Mouse (Mus musculus) intestine, embryonic 16.5 days (tissue): ENCODE results near the gene Exoc3l. TPM values are rescaled to one million over a fixed set of nuclear protein-coding genes. Genes with fewer than 3 reads are reported as not detected.
A peak's percentile ranks its signal among the peaks of the same experiment; 100 is the strongest.

ENCODE experiments used
- ATAC-seq: fragments of 200-750 bp; cut with Nextera tagmentation; 2 replicates; pipeline ENCODE4 v1.8.0; 2017; ENCODE audit warnings: moderate TSS enrichment, moderate library complexity
- H3K27ac ChIP-seq: fragments of 300-500 bp; sonication (generic); 2 replicates; pipeline ENCODE4 v1.5.1; 2014; ENCODE audit warnings: mild to moderate bottlenecking, low read length
- H3K27me3 ChIP-seq: fragments of 300-500 bp; sonication (generic); replicated peaks from 2 replicates; pipeline ENCODE4 v1.6.1; 2014; ENCODE audit warnings: low read length, control low read depth, mixed read lengths; ENCODE audit not compliant: control insufficient read depth, insufficient read depth
- H3K36me3 ChIP-seq: fragments of 300-500 bp; sonication (generic); 2 replicates; pipeline ENCODE4 v1.6.1; 2014; ENCODE audit warnings: low read length, control low read depth; ENCODE audit not compliant: control insufficient read depth, insufficient read depth
- H3K4me1 ChIP-seq: fragments of 300-500 bp; sonication (generic); 2 replicates; pipeline ENCODE4 v1.6.1; 2014; ENCODE audit warnings: low read length, control low read depth, mixed read lengths; ENCODE audit not compliant: control insufficient read depth, insufficient read depth
- H3K4me2 ChIP-seq: fragments of 300-500 bp; sonication (generic); 2 replicates; pipeline ENCODE4 v1.6.1; 2014; ENCODE audit warnings: low read depth, low read length, control low read depth
- H3K4me3 ChIP-seq: fragments of 300-500 bp; sonication (generic); 2 replicates; pipeline ENCODE4 v1.5.1; 2014; ENCODE audit warnings: mild to moderate bottlenecking, low read length
- H3K9ac ChIP-seq: fragments of 300-500 bp; sonication (generic); 2 replicates; pipeline ENCODE4 v1.6.1; 2014; ENCODE audit warnings: low read depth, low read length
- H3K9me3 ChIP-seq: fragments of 300-500 bp; sonication (generic); 2 replicates; pipeline ENCODE4 v1.6.1; 2016; ENCODE audit warnings: low read length, control low read depth; ENCODE audit not compliant: control insufficient read depth
- WGBS: fragments of 180-500 bp; shearing (Covaris S2); extraction: QIAGEN DNeasy Blood & Tissue Kit; methylation state at CpG from one replicate; pipeline ENCODE4 v1.1.7; 2014; 5-methylcytosine and 5-hydroxymethylcytosine counted together
- polyA plus RNA-seq: library from polyadenylated mRNA; unstranded; fragments of >200 nt; fragmentation: Nextera tagmentation; extraction: Ambion mirVana; gene quantifications from 2 replicates; pipeline ENCODE4 v1.2.1, GENCODE M21; 2015

Exoc3l gene
- polyA plus RNA-seq = 6.6 and 7.4 TPM in 2 replicates

DNA sequence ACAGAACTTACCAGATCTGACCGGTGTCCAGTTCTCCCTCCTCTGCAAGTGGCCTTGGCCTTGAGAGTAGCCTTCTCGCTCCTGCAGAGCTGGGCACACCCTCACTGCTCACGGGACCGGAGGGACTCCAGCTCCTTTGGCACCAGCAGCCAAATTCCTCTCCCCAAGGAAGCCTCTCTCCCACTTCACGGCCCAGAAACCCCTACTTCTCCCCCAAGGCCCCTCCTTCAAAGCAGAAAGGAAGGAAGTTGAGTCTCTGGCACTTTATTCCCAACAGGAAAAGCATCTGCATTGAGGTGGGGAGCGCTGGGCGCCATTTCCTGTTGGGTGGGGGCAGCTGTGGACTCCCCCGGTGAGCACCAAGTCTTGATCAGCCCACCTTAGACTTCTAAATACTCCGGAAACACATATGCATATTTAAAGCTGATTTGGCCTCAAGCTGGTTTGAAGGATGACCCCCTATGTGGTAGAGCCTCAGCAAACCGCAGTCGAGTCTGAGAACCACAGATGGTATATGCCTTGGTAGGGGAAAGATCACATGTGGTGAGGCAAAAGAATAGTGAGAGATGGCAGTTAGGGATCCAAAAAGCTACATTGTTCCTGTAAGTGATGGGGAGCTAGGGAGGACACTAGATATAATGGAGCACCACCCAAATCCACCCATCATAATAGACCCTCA lies at the start of gene Exoc3l:
Exoc3l (minus strand) TSS at position 207 of the 679 bp plus-strand sequence.
- Histone ChIP-seq H3K4me1 (peaks cover 20% of the 10 kb centered on the region), H3K9ac (peak within 1 kb of the TSS; percentile 96; the same call in 1 of the 2 replicates), H3K36me3 (peaks cover 6% of the 10 kb centered on the region), H3K4me2 (peak within 1 kb of the TSS; percentile 73), H3K9me3 (no peaks in the 10 kb centered on the region), H3K27ac (peak within 1 kb of the TSS; percentile 51), H3K4me3 (peak within 1 kb of the TSS; percentile 98), H3K27me3 (no peaks in the 10 kb centered on the region)
- no peak for ATAC-seq
- WGBS = 62% methylated on average over 11 of the region's 11 CpGs

GRCm38 (mm10) chr8:105345061-105345975 lies 49.4 kb upstream of the Exoc3l start:
- Histone ChIP-seq H3K4me1 (peaks cover 56% of the 10 kb centered on the region), H3K9ac (peak overlapping the region; percentile 46)
- WGBS = 43% methylated on average over 7 of the region's 7 CpGs

DNA sequence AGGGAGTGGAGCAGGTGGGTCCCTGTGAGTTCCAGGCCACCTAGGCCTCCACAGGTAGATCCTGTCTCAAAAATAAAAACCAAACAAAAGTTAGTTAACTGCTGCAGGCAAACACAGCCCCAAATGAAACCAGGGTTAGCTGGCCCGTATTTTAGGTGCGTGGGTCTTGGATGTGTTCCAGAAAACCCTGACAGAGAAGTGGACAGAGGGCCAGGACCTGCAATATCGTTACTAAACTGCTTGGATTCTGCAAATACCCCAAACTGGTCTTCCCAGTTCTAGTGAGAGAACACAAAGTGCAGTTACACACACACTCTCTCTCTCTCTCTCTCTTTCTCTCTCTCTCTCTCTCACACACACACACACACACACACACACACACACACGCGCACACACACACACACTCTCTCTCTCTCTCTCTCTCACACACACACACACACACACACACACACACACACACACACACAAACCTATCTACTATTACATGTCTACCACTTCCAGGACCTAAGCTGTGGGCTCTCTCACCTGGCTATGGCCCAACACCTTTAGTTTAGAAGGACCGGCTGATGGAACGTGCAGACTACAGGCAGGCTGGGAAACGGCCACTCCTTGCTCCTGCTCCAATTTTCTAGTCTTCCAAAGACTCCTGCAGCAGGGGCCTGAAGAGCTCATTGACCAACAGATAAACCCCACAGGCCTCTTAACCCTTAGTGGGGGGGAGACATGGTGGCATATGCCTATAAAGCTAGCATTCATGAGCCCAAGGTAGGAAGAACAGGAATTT lies 48.1 kb upstream of the Exoc3l start:
- Histone ChIP-seq H3K27ac (peak overlapping the region; percentile 42; the same call in 1 of the 2 replicates), H3K9ac (no peak overlapping the region), H3K4me3 (no peak overlapping the region), H3K9me3 (no peaks in the 10 kb centered on the region), H3K4me1 (peaks cover 65% of the 10 kb centered on the region), H3K4me2 (no peak overlapping the region), H3K27me3 (peaks cover 5% of the 10 kb centered on the region; the same call in 1 of the 2 replicates), H3K36me3 (no peaks in the 10 kb centered on the region)
- no peak for ATAC-seq
- 56% methylated on average over 8 of the region's 8 CpGs for WGBS

More at GRCm38 (mm10) chr8:105345061-105345975, 49.4 kb upstream of the Exoc3l start:
- no peaks in the 10 kb centered on the region for H3K9me3 ChIP-seq
- no peak overlapping the region for H3K4me3 ChIP-seq
- H3K4me2 ChIP-seq = peak overlapping the region; percentile 97; the same call in 1 of the 2 replicates
- ATAC-seq = no peak
- no peaks in the 10 kb centered on the region for H3K36me3 ChIP-seq
- H3K27me3 ChIP-seq = peaks cover 12% of the 10 kb centered on the region; the same call in 1 of the 2 replicates
- H3K27ac ChIP-seq = peak overlapping the region; percentile 68

DNA sequence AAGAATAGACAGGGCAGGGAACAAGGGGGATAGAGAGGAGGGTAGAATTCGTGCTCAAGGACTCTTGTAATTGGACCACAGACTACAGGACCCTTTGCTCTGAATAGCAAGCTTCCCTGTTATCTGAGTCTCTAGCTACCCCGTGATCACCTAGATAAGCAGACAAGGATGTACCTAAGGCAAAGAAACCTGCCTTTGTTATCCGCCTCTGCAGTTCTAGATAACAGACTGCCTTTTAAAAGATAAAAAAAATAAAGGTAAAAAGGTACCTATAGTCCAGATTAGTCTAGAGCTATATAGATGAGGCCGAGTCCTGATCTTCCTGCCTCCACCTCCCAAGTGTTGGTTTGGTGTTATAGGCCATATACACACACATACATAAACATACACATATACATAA lies 46.9 kb upstream of the Exoc3l start:
- peaks cover 69% of the 10 kb centered on the region for H3K4me1 ChIP-seq
- WGBS = 61% methylated on average over 4 of the region's 4 CpGs
- H3K27ac ChIP-seq = no peak overlapping the region

GRCm38 (mm10) chr8:105341399-105341798 lies 45.5 kb upstream of the Exoc3l start:
- Histone ChIP-seq H3K36me3 (peaks cover 14% of the 10 kb centered on the region), H3K27ac (peak overlapping the region; percentile 2), H3K4me2 (no peak overlapping the region), H3K4me3 (no peak overlapping the region), H3K4me1 (peaks cover 65% of the 10 kb centered on the region), H3K27me3 (no peaks in the 10 kb centered on the region), H3K9me3 (no peaks in the 10 kb centered on the region), H3K9ac (no peak overlapping the region)
- no peak for ATAC-seq
- WGBS = 45% methylated on average over 8 of the region's 8 CpGs

More for the DNA sequence above, 46.9 kb upstream of the Exoc3l start:
- H3K27me3 ChIP-seq = no peaks in the 10 kb centered on the region
- H3K4me2 ChIP-seq = no peak overlapping the region
- H3K36me3 ChIP-seq = no peaks in the 10 kb centered on the region
- ATAC-seq = no peak
- H3K4me3 ChIP-seq = no peak overlapping the region
- H3K9me3 ChIP-seq = no peaks in the 10 kb centered on the region
- H3K9ac ChIP-seq = no peak overlapping the region

GRCm38 (mm10) chr8:105339886-105340635 lies 44.2 kb upstream of the Exoc3l start:
- 60% methylated on average over 6 of the region's 6 CpGs for WGBS
- Histone ChIP-seq H3K9ac (no peak overlapping the region), H3K4me3 (no peak overlapping the region), H3K4me1 (peaks cover 52% of the 10 kb centered on the region), H3K4me2 (no peak overlapping the region), H3K27ac (peak overlapping the region; percentile 2), H3K9me3 (no peaks in the 10 kb centered on the region), H3K36me3 (peaks cover 16% of the 10 kb centered on the region), H3K27me3 (no peaks in the 10 kb centered on the region)
- ATAC-seq = peak; percentile 55

DNA sequence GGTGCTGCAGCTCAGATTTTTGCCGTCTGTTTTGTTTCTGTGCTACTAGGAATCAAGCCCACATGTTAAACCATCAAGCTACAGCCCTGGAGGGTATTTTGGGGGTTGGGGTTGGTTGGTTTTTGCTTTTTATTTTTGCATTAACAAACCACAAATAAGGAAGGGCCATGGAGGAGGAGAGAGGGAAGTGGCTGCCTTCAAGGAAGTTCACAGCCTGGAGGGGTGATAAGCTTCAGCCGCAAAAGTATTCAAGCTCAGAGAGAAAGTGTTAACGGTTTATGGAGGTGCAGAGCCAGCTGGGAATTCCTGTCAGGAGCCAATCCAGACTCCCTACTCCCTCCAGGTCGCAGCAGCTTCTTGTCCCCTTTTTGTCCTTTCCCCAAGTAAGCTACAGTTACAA lies 43.1 kb upstream of the Exoc3l start:
- Histone ChIP-seq H3K27ac (no peak overlapping the region), H3K4me1 (peaks cover 41% of the 10 kb centered on the region), H3K27me3 (no peaks in the 10 kb centered on the region), H3K9ac (no peak overlapping the region), H3K36me3 (peaks cover 22% of the 10 kb centered on the region), H3K9me3 (no peaks in the 10 kb centered on the region), H3K4me2 (no peak overlapping the region), H3K4me3 (no peak overlapping the region)
- no peak for ATAC-seq
- WGBS = 32% methylated on average over 4 of the region's 4 CpGs

DNA sequence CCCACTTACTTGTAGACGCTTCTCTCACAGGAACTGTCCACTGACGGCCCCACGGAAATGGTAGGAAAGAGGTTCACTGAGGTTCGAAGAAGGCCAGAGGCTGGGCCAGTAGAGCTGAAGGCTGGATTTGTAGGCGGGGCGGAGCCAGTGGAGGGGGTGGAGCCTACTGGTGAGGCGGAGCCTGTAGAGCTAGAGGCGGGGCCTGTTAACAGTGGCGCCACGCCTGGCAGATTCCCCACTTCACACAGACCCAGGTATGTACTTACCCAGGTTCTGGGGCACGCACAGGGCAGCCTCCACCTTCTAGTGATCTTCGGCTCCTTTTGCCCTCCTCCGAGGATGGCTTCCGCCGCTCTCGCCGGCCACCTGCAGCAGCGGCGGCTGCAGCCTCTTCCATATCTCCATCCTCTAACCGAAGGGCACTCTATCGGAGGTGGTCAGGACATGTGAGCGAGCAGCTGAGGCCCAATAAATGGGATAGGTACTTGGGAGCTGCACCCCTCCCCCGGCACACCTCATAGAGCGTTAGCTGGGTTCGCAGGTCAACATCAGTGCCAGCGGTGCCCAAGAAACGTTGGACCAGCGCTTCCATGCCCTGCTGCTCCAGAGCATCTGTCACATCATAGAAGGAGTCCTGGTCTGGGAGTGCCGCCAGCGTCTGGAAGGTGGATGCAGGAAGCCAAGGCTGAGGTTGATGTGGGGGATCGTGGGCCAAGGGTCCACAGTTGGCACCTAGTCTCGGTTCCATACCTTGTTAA lies 40.7 kb upstream of the Exoc3l start:
- 70% methylated on average over 32 of the region's 32 CpGs for WGBS

More for the DNA sequence above, 40.7 kb upstream of the Exoc3l start:
- H3K4me1 ChIP-seq = peaks cover 33% of the 10 kb centered on the region
- H3K9ac ChIP-seq = no peak overlapping the region
- H3K36me3 ChIP-seq = peaks cover 26% of the 10 kb centered on the region
- H3K4me3 ChIP-seq = no peak overlapping the region
- no peak overlapping the region for H3K27ac ChIP-seq
- H3K27me3 ChIP-seq = no peaks in the 10 kb centered on the region
- no peaks in the 10 kb centered on the region for H3K9me3 ChIP-seq
- H3K4me2 ChIP-seq = no peak overlapping the region
- no peak for ATAC-seq
